Mouse (Mus musculus) right cerebral cortex, postnatal 4 days (tissue): ENCODE measurements around the gene Kcns3.

ENCODE experiments used
- DNase-seq: peaks from one replicate; pipeline ENCODE4 v3.0.0-alpha.2; 2022

Kcns3 gene

DNA sequence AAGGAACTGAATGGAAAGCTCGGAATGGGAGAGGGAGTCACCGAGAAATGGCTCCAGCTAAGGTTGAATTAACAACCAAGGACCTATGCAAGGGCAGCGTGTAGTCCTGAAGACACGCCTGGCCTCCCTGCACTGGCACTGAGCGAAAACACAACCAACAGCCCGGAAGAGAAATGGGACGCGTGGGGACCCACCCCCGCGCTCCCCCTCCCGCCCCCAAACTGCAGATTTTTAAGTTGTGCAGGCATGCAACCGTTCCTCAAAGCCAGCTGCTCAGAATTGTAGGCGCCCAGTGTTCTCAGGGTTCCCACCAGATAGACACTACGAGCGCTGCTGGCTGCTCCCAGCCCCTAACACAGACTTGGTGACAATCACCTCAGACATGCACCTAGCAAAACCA lies at the start of gene Kcns3:
Gene Kcns3 (minus strand): TSS at position 42 of the 400 bp plus-strand sequence.
- DNase-seq, result no peak

DNA sequence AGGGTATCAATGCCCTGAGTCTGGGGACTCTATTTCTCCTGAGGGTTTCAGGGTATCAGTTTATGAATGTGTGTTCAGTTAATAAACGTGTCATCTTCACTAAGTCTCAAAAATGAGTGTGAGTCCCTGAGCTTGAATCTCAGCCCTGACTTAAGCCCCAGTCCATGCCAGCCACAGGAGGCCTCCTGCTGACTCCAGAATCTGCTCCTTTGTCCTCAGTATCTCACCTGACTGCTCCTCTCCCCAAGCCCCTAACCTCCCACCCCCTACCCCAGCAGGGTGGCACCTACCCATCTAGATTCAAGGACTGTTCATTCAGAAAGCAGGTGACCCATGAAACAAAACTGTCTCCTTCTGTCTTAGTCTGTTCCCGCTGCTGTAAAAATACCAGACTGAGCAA lies 47.7 kb upstream of the Kcns3 start:
- DNase-seq, result no peak

DNA sequence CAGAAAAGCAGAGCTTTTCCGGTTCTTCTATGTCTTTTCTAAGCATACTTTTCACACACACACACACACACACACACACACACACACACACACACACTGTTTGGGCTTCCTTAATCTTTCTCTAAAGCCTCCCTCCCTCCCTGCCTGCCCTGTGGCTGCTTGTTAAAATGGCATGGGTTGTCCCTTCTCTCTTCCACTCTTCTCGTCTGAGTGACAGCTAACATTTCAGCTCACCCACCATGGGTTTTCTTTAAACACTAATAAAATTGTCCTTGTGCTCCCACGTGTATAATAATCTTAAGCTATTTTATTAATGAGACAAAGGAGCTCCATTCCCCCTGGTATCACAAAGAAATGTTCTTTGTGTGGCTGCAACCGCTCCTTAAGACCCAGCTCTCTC lies 47.2 kb upstream of the Kcns3 start:
- no peak for DNase-seq

DNA sequence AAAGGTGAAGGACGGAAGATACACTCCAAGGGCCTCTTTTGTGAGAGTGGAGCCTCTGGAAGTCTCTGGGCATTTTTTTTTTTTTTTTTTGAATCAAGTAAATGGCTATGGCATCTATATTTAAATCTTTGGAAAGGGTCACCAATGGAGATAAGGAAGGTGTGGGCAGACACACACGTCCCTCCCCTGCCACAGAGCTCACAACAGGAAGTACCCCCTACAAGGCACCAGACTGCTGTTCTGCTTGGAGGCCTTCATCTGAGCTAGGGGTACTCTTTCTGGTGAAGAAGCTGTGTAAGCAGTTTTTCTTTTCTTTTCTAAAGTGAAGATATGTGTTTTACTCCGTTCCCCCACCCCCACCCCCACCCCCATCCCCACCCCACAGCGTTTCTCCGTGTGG lies 46.0 kb upstream of the Kcns3 start:
- no peak for DNase-seq

DNA sequence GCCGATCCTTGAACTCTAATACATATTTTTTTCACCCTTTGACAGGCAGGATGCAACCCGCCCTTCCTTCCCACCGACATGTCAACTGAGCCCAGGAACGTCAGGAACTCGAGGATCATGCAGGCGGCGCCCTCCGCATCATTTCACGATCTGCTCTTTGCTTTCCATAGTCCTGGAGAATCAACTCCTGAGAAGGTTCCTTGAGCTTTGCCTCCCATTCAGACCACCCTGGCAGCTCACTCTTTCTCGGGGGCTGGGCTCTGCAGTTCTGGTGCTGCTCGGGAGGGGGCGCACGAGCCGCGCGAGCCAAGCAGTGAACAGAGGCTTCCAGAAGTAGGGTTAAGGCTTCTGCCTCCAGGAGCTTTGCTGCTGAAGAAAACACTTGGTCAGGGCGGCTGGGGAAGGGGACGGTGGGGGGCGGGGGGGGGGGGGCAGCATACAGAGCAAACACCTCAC lies 45.3 kb upstream of the Kcns3 start:
- peak; percentile 65 for DNase-seq

DNA sequence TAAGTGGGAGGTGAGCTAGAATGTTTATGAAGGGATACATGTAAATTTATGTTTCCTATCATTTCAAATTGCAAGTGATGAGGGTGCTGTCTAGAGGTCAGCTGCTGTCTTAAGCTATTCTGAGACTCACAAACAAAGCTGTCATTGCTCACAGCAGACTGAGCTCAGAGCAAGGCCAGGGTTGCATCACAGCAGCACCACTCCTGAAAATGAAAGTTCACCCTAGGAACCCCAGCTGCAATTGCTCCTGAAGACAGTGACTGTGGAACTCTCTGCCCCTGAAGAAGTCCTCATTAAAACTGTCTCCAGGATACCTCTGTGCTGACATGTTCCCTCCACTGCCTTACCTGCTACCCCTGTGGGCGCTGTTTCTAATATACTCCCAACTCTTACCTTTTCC lies 44.2 kb upstream of the Kcns3 start:
- DNase-seq, result no peak

DNA sequence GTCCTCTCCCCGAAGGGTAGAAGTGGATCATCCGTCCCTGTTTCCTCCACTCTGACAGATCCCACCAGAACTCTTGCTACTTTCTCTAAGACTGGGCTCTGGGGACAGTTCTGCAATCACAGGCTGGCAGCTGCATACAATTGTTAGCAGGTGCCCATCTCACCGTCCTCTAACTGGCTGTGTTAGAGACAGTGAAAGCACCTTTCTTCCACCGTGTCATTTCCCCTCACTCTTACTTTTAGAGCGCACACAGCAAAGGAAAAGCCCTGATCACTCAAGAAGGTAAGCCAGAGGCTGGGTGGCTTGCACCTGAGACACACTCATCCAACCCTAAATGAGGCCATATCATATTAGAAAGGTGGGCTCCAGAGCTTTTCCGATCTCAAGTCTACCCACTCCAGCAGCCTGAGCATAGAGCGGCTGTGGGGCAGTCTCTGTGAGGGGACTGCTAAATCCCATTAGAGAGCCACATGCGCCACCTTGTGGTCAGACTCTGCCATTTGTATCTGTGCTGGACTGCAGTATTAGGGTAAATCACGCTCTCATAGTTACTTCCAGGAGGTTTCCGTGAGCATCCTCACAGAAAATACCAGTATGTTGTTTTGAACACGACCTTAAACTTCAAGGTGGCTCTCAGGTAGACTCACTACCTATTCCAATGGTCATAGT lies 27.8 kb upstream of the Kcns3 start:
- peak; percentile 96 for DNase-seq

DNA sequence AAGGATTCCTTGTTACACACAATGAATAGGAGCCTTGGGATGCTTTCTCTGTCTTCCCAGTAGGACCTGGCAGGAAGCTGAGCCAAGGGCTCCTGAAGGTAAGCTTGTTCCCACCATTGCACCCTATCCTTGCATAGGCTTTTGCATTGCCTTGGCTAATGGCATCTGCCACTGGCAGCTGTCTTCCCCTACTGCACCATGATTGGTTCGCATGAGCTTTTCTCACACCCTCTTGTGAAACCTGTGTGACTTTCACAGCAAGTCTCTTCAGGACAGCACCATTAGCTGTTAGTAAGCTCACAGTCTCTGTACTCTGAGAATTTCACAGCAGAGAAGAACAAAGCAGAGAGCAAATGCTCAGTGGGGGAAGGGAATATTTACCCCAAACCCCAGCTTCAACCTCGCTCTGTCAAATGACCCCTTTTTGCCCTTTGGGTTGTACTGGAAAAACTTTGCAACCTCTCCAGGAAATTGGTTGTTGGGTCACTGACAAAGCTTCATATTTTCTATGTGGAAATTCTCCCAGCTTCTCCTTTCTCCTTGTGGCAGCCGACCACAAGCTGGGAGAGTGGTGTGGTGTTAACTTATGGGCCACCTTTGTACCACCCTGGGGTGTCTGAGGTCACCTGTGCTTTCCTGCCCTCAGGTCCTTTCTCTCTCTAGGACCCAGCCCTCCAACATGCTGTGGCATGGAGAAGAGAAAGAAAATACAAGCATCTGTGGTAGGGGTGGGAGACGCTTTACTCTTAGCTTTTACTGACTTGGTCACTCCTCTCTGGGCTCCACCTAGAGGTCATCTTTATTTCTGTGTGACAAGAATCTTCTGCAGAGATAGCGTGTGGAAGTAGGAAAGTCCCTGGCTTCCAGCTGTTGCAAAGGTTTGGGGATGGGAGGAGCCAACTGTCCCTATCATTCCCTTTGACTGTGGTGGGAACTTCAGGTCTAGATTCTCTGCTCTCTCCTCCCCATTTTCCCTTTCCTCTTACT lies 26.8 kb upstream of the Kcns3 start:
- DNase-seq, result no peak

DNA sequence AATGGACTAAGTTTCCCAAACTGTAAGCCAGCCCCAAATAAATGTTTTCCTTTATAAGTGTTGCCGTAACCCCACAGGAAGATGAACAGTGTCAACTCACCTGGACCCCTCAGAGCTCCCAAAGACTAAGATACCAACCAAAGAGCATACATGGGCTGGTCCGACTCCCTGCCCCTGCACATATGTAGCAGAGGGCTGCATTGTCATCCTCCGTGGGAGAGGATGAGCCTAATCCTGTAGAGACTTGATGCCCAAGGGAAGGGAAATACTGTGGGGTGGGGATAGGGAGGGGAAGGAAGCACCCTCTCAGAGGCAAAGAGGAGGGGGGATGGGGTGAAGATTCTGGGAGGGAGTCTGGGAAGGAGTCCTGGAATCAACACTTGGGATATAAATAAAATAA lies 7.8 kb upstream of the Kcns3 start:
- no peak for DNase-seq

DNA sequence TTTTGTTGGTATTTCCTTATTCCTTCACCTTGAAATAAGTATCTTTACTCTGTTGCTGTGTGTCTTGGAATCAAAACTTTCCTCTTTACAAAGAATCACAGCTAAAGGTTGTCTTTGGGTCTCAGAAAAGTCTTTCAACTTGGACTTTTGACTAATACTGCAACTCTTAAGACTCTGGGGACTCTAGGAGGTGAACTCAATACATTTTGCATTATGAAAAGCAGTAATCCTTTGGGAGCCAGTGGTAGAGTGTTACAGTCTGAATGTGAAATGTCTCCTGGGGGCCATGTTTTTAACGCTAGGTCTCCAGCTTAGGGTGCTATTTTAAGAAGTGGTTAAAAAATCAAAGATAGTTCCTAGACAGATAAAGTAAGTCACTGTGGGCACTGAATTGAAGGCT lies 4.3 kb upstream of the Kcns3 start:
- DNase-seq, result no peak

DNA sequence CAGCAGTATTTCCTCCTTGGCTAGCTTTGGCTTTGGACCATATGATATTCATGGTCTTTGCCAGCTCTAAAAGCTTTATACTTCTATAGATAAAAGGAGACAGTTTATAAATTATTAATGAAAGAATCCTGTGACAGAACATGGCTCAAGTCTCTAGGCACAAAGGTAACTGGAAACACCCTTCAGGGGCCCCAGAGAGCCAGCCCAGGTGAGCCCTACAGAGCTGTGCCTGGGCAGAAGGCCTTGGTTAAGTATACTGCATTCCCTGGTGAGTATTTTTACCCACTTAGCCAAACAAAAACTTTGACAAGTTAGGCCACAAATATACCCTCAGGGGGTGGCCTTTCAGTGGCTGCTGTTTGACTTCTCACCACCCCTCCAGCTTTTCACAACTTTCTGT lies 2.7 kb upstream of the Kcns3 start:
- DNase-seq, result no peak

DNA sequence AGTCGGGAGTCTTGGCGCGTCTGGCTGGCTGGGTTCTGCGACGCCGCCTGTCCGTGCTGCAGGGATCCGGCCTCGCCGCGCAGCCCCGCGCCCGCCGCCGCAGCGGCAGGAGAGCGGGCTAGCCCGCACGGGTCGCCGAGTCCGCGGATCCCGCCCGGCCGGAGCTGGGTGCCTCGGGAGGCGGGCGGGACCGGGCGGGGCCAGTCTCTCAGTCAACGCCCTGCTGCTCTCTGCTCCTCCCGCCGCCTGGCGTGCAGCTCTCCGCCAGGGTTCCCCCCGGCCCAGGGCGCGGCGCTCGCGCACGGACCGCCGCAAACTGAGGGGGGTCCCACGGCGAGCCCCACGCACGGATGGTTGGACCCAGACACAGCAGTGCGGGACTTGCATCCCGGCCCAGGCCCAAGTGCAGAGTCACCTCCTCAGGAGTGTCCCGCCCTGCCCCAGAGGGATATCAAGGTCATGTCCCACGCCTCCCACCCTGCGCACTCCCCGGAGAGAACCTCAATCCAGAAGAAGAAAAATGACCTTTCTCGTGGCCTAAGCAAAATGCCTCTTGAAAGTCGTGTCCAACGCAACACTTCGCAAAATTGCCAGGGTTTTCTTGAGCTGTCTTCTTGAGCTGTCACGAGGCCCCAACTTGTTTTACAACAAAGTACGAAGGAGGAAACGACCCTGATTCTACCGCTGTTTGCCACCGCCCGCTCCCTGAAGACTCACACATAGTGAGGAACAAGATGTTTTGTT lies 492 bp downstream of the Kcns3 start:
- DNase-seq, result peak; percentile 41

DNA sequence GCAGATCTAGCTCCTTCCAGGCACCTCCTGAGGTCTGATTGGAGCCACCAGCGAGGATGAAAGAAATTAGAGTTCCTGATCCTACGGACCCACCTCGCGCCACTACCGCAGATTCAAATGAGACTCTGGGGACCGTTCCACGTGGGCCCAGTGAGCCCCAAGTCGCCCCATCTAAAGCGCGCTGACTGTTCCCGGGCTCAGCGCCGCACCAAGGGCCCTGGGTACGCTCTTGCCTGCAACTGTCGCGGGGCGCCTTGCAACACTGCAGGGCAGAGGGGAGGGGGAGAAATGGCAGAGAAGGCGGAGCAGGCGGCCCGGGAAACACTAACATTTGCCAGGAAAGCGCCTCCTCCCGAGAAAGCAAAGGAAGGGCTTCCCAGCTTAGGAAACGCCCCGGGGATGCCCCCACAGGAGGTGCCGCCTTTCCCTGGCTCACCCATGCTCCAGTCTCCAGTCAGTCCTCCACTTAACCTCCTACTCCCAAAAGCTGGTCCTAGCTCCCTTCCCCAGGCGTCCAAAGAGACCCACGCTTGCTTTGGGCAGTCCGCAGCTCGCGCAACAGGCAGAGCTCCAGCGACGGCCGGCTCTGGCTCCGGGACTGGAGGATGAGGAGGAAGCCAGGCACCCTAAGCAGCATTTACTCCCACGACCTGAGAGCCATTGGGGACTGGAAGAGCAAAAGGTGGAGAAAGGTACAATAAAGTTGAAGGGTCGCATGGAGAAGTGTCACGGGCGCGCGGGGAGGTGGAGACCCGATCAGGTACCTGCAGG lies 1.2 kb downstream of the Kcns3 start:
- DNase-seq, result peak; percentile 46

DNA sequence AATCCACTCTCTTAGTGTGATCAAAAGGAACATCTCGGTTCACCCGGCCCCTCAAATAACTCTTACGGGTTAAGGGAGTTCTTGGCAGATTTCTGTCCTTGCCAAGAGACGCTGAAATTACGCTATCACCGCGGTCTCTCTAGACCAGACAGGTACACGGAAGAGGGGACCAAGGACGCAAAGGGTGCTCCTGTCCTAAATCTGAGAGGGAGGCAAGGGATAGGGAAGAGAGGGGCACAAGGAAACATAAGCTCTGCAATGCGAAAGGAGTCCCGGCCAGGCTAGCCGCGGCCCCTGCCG lies 1.8 kb downstream of the Kcns3 start:
- no peak for DNase-seq

DNA sequence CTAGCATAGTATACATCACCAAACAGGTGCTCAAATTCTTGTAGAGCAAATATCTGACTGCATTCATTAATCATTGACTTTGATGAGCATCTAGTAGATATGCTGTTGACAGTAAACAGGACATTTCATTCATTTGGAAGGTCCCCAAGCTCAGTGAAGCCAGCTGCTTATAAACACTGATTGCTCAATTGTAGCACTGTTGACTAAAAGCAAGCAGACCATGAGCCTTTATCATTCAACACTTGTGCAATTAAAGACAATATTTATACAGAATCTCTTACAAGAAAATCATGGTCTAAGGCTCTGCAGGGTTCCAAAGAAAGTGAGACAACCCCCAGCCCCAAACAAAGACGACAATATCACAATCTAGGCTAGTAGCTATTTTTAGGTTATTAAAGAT lies 6.0 kb downstream of the Kcns3 start:
- no peak for DNase-seq

DNA sequence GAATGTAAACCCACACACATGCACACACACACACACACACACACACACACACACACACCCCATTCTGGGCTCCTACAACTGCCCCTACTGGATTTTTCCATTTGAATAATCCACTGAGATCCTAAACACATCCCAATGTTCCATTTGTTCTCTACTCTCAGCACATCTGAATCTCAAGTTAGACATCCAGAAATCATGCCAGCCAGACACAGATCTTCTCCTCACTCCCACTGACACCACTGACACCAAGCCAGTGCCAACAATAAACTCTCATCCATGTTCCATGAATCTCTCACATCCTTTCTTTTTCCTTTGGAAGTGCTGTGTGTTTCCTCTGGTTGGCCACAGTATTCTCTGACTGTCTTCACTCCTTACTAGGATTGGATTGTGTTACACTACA lies 18.4 kb downstream of the Kcns3 start:
- DNase-seq, result no peak

DNA sequence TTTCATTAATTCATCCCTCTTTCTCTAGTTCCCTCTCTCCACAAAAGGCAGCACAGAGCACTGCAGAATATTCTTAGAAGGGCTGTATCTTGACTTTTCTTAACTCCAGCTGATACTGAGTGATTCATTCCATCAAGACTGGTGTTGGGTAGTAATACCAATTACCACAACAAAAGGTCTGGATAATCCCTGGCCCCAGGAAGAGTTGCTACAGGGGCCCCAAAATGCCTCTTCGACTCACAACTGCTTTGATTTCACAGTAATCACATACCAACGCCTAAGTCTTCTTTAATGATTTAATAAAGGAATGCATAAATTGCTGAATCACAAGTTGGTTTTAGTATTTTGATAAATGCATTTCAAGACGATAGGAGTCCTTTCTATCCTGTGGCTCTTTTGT lies 21.7 kb downstream of the Kcns3 start:
- DNase-seq, result no peak

DNA sequence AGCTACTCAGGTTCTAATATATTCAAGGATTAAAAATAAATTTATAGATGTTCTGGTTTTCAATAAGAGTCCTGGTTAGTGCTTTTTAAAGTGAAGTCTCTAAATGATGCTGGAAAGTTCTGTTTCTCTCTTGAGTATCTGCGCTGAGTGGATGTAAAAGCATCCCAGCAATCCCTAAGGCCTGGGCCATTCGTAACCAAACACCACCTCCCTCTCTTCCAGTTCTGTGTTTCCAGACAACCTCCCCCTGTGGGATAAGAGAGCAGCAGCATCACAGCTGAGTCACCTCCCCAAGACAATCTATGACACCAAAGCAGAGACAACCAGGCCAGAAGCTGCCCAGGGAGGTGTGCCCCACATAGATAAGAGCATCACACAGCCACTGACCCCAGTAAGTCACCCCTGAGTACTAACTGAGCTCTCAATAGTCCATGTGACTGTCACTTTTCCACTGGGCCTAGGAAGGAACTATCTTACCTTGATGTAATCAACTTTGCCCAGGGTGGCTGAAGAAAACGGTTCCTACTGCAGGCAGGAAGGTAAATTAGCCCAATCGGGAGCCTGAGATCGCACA lies 24.6 kb downstream of the Kcns3 start:
- DNase-seq, result no peak

DNA sequence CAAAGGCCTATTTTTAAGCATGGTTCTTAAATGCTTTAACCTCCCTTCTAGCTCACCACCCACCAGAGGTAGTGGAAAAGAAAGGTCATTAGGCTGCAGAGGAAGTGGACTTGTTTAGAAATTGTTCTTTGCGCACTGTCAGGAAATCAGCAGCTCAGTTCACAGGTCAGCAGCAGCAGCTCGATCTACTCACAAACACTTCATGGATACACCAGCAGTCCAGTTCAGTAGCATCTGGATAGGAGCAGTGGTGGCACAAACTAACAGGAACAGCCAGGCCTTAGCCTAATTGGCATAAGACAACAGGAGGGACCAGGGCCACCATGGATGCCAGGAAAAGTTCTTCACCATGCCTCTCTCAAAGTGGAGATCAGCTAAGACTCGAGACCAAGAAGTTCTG lies 49.3 kb downstream of the Kcns3 start:
- no peak for DNase-seq

DNA sequence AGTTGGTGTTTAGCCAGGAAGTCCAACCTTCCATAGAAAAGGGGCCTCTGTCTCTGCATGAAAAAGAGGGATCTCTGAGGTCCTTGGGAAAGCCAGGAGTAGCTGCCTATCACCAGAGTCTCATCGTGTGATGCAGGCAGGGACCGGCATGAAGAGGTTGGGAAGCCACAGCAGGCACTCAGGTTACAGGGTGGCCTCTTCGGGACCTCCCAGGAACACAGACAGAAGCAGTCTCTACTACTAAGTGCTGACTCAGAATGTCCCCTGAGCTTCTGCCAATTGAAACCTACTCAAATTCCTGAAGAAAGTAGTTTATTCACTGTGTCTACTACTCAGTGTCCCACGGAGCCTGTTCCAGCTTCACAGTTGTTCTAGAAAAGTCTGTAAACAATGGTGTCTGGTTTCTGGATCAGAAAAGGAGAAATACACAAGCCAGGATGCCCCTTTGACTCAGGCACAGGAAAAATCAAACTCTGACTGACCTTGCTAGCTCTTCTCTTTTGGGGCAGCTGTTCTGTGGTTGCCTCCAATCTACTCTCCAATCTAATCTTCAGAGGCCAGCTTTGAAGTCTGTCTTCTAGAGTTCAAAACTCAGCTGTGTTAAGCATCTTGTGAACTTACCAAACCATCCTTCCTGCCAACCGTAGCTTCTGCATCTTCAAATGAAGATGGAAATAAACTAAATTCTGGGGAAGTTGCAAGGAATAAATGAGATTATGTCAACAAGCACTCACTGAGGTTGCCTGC lies 62.1 kb downstream of the Kcns3 start:
- no peak for DNase-seq

DNA sequence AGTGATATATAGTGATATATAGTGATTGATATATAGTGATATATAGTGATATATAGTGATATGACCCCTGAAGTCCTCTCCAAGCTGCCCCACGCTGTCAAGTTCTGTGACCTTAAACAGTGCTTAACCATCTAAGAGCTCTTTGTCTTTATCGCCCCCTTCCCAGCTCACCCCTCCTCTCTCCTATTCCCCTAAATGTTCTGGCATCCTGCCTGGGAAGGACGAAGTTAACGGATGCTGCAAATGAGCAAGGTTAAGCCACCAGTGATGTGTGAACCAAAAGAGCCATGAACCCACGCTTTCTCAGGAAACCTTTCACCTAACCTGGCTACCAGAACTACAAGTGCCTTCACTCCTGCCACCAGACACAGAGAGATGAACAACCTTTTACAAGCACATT lies 64.0 kb downstream of the Kcns3 start:
- DNase-seq, result no peak

DNA sequence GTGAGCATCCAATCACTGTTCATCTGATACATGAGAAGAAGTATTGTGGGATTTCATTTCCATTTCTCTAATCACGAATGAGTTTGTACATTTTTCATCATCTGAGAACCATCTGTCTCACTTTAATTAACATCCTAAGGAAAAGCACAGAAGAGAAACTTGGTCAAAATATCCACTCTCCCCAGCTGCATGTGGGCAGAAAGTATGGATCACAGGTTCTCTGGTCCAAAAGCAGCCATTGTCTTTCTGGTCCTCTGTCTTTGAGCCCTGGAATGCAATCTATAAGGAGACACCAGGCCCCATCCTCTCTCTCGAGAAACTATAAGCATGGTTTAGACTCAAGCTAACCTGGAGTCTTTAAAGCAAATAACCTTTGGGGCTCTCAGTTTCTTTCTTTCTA lies 79.8 kb downstream of the Kcns3 start:
- DNase-seq, result no peak
